Mouse (Mus musculus) R1 (cell line): ENCODE measurements at regions not wholly inside any gene's neighbourhood (a gene's known extent, or its start where the extent isn't known, plus 50 kb on each side); places are given as distances from the start of the nearest gene placed in this dataset.

Experiments used
- DNase-seq: peaks from one replicate; pipeline ENCODE4 v3.0.0-alpha.2; 2018; ENCODE audit warnings: low read depth, low spot score

GRCm38 (mm10) chr12:94749747-94750515, 942.1 kb upstream of the Flrt2 start:
- DNase-seq: no peak

- no peak for DNase-seq
Measured at GRCm38 (mm10) chr12:94755754-94756153, 936.3 kb upstream of the Flrt2 start.

- DNase-seq: no peak
Measured at GRCm38 (mm10) chr12:94795913-94796615, 896.0 kb upstream of the Flrt2 start.

GRCm38 (mm10) chr12:94804692-94805091, 887.3 kb upstream of the Flrt2 start:
- DNase-seq: no peak

GRCm38 (mm10) chr12:94831400-94831799, 860.6 kb upstream of the Flrt2 start:
- no peak for DNase-seq

GRCm38 (mm10) chr12:94862720-94863119, 829.3 kb upstream of the Flrt2 start:
- DNase-seq: no peak

GRCm38 (mm10) chr12:94910816-94911215, 781.2 kb upstream of the Flrt2 start:
- DNase-seq: no peak

- no peak for DNase-seq
Measured at GRCm38 (mm10) chr12:94943067-94943466, 749.0 kb upstream of the Flrt2 start.
